Mouse (Mus musculus) olfactory bulb, adult 2 months (tissue): ENCODE measurements around the gene Hspb9.

Source experiments
- CTCF ChIP-seq: fragments of 200-500 bp; IDR thresholded peaks from 2 replicates; pipeline ENCODE4 v1.5.1; 2012; ENCODE audit warnings: low read depth, mild to moderate bottlenecking, low read length, moderate library complexity; ENCODE audit not compliant: insufficient read depth
- POLR2A ChIP-seq: fragments of 200-500 bp; IDR thresholded peaks from 2 replicates; pipeline ENCODE4 v1.6.1; 2012; ENCODE audit warnings: mild to moderate bottlenecking, low read depth, low read length, moderate library complexity; ENCODE audit not compliant: insufficient read depth

- TF ChIP-seq POLR2A (no peak), CTCF (no peak)
These were observed 2.7 kb upstream of the Hspb9 start for GRCm38 (mm10) chr11:100710977-100711376.
